Mouse (Mus musculus): ENCODE measurements around the gene Crybg3.

- TF ChIP-seq CTCF (IDR thresholded peaks at IDR 0.05; ENCODE audit: low read depth) (no peak), EP300 (IDR thresholded peaks at IDR 0.05; ENCODE audit: low read depth) (no peak)
Observed at GRCm38 (mm10) chr16:59573961-59574360, 26.8 kb downstream of the Crybg3 start.

Data from liver, embryonic 14.5 days (tissue).